Comparison of ENCODE assay signal across 31 mouse cellular contexts in the genomic region with DNA sequence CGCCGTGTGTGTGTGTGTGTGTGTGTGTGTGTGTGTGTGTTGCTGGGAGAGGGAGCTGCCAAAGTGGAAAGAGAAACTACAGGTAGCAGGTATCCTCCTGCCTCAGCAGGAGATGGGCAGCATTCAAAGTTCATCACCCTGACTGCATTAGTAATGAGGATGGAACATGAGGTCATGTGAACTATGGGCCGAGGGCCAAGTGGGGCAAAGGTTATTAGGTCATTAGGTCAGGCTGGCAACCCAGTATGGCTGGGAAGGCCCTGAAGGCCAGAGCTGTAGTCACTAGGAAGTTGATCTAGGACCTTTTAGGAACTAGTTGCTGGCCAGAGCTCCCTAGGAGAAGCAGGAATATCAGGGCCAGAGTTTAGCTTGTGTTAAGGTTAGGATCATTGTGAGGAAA.
DNase-seq lines count a peak whose midpoint lies in the region; ATAC-seq and TF ChIP-seq lines count a peak whose summit lies in the region.
"Had no signal": no experiment of that assay in that cellular context is flagged by ENCODE, and none has a peak within 500 bp of the region (broad histone marks: within the 10 kb centered on the region; RNA-seq: fewer than 3 reads in every experiment).

No protein-coding gene starts in this region.

- WGBS in intestine, postnatal 0 days, result 14% methylated on average over 2 of the region's 3 CpGs
- 31% methylated on average over 3 of the region's 3 CpGs for WGBS in intestine, embryonic 15.5 days
- 64% methylated on average over 3 of the region's 3 CpGs for WGBS in kidney, embryonic 14.5 days
- WGBS in forebrain, embryonic 15.5 days, result 72% methylated on average over 2 of the region's 3 CpGs

- no peaks in the 10 kb centered on the region for H3K4me1 ChIP-seq in intestine, postnatal 0 days (replicated peaks; ENCODE audit: control insufficient read depth, insufficient read depth, low read length)
- H3K4me1 ChIP-seq in intestine, embryonic 15.5 days (replicated peaks), result no peaks in the 10 kb centered on the region
- no peaks in the 10 kb centered on the region for H3K4me1 ChIP-seq in kidney, embryonic 14.5 days (ENCODE audit: control insufficient read depth, insufficient read depth, low read length)
- no peaks in the 10 kb centered on the region for H3K4me1 ChIP-seq in forebrain, embryonic 15.5 days
- H3K4me1 ChIP-seq: embryonic facial prominence, embryonic 13.5 days; forebrain, embryonic 10.5 days; hindbrain, embryonic 15.5 days; limb, embryonic 12.5 days; liver, embryonic 13.5 days; midbrain, embryonic 13.5 days; neural tube, embryonic 13.5 days had no signal

- no peaks in the 10 kb centered on the region for H3K27me3 ChIP-seq in intestine, postnatal 0 days (replicated peaks; ENCODE audit: control insufficient read depth, insufficient read depth, low read length)
- no peaks in the 10 kb centered on the region for H3K27me3 ChIP-seq in intestine, embryonic 15.5 days (replicated peaks)
- no peaks in the 10 kb centered on the region for H3K27me3 ChIP-seq in kidney, embryonic 14.5 days (ENCODE audit: control insufficient read depth, insufficient read depth, low read length)
- H3K27me3 ChIP-seq in forebrain, embryonic 15.5 days, result no peaks in the 10 kb centered on the region
- H3K27me3 ChIP-seq: embryonic facial prominence, embryonic 13.5 days; hindbrain, embryonic 15.5 days; limb, embryonic 12.5 days; liver, embryonic 13.5 days; midbrain, embryonic 13.5 days; neural tube, embryonic 13.5 days had no signal

- TF ChIP-seq CTCF in intestine, postnatal 0 days (IDR thresholded peaks at IDR 0.05; ENCODE audit: low read depth), result no peak

- no peak overlapping the region for H3K4me3 ChIP-seq in intestine, postnatal 0 days (ENCODE audit: low read depth, low read length)
- no peak overlapping the region for H3K4me3 ChIP-seq in intestine, embryonic 15.5 days (replicated peaks)
- no peak overlapping the region for H3K4me3 ChIP-seq in kidney, embryonic 14.5 days (ENCODE audit: low read length)
- no peak overlapping the region for H3K4me3 ChIP-seq in forebrain, embryonic 15.5 days
- H3K4me3 ChIP-seq: embryonic facial prominence, embryonic 13.5 days; forebrain, embryonic 10.5 days; gastrocnemius, adult 2 months; hindbrain, embryonic 10.5 days; hindbrain, embryonic 15.5 days; layer of hippocampus, adult 2 months; left cerebral cortex, adult 2 months; limb, embryonic 12.5 days; liver, embryonic 13.5 days; midbrain, embryonic 13.5 days; neural tube, embryonic 13.5 days had no signal

- H3K36me3 ChIP-seq in intestine, postnatal 0 days (ENCODE audit: control insufficient read depth, insufficient read depth), result no peaks in the 10 kb centered on the region
- no peaks in the 10 kb centered on the region for H3K36me3 ChIP-seq in intestine, embryonic 15.5 days
- H3K36me3 ChIP-seq in kidney, embryonic 14.5 days (ENCODE audit: control insufficient read depth, insufficient read depth, low read length), result no peaks in the 10 kb centered on the region
- H3K36me3 ChIP-seq in forebrain, embryonic 15.5 days, result no peaks in the 10 kb centered on the region
- H3K36me3 ChIP-seq: embryonic facial prominence, embryonic 13.5 days; forebrain, embryonic 10.5 days; hindbrain, embryonic 10.5 days; hindbrain, embryonic 15.5 days; limb, embryonic 12.5 days; liver, embryonic 13.5 days; midbrain, embryonic 13.5 days; neural tube, embryonic 13.5 days had no signal

- DNase-seq in embryo, embryonic 9.5 days (ENCODE audit: extremely low spot score), result peak; percentile 24
- no peak for DNase-seq in embryo, embryonic 11 days
- DNase-seq in kidney, postnatal 36 days, result peak; percentile 29 to 51
- DNase-seq in adrenal gland, postnatal 36 days, result peak; percentile 17 to 32
- DNase-seq: cerebellum, adult 11 months; cerebellum, adult 9-10 months; cerebellum, postnatal 36 days; gastrocnemius, adult 2 months; kidney, postnatal 14 days; liver, embryonic 13.5 days; lung, adult 2 months; lung, postnatal 10 days; thymus, postnatal 4 days had no signal

- no peaks in the 10 kb centered on the region for H3K9me3 ChIP-seq in intestine, postnatal 0 days (ENCODE audit: control insufficient read depth)
- H3K9me3 ChIP-seq in intestine, embryonic 15.5 days, result no peaks in the 10 kb centered on the region
- H3K9me3 ChIP-seq in kidney, embryonic 14.5 days (ENCODE audit: control insufficient read depth, low read length), result no peaks in the 10 kb centered on the region
- H3K9me3 ChIP-seq in forebrain, embryonic 15.5 days, result no peaks in the 10 kb centered on the region
- H3K9me3 ChIP-seq: embryonic facial prominence, embryonic 13.5 days; forebrain, embryonic 10.5 days; hindbrain, embryonic 10.5 days; hindbrain, embryonic 15.5 days; limb, embryonic 12.5 days; liver, embryonic 13.5 days; midbrain, embryonic 13.5 days; neural tube, embryonic 13.5 days had no signal

- no peak overlapping the region for H3K27ac ChIP-seq in intestine, postnatal 0 days (ENCODE audit: low read depth, low read length)
- H3K27ac ChIP-seq in intestine, embryonic 15.5 days, result no peak overlapping the region
- H3K27ac ChIP-seq in kidney, embryonic 14.5 days (ENCODE audit: low read depth, low read length), result no peak overlapping the region
- no peak overlapping the region for H3K27ac ChIP-seq in forebrain, embryonic 15.5 days (replicated peaks)
- H3K27ac ChIP-seq: embryonic facial prominence, embryonic 13.5 days; forebrain, embryonic 10.5 days; gastrocnemius, adult 2 months; hindbrain, embryonic 10.5 days; hindbrain, embryonic 15.5 days; layer of hippocampus, adult 2 months; left cerebral cortex, adult 2 months; limb, embryonic 12.5 days; liver, embryonic 13.5 days; macrophage; midbrain, embryonic 13.5 days; neural tube, embryonic 13.5 days had no signal

- no peak overlapping the region for H3K9ac ChIP-seq in intestine, postnatal 0 days (ENCODE audit: low read depth, low read length)
- no peak overlapping the region for H3K9ac ChIP-seq in intestine, embryonic 15.5 days
- no peak overlapping the region for H3K9ac ChIP-seq in kidney, embryonic 14.5 days (ENCODE audit: low read depth, low read length)
- H3K9ac ChIP-seq in forebrain, embryonic 15.5 days (replicated peaks), result no peak overlapping the region
- H3K9ac ChIP-seq: embryonic facial prominence, embryonic 13.5 days; hindbrain, embryonic 15.5 days; limb, embryonic 12.5 days; liver, embryonic 13.5 days; midbrain, embryonic 13.5 days; neural tube, embryonic 13.5 days had no signal

- H3K4me2 ChIP-seq in intestine, postnatal 0 days (replicated peaks; ENCODE audit: low read depth), result no peak overlapping the region
- no peak overlapping the region for H3K4me2 ChIP-seq in intestine, embryonic 15.5 days (replicated peaks)
- no peak overlapping the region for H3K4me2 ChIP-seq in kidney, embryonic 14.5 days (replicated peaks; ENCODE audit: low read depth, low read length)
- H3K4me2 ChIP-seq in forebrain, embryonic 15.5 days (replicated peaks), result no peak overlapping the region
- H3K4me2 ChIP-seq: embryonic facial prominence, embryonic 13.5 days; heart, embryonic 11.5 days; hindbrain, embryonic 15.5 days; limb, embryonic 12.5 days; liver, embryonic 13.5 days; midbrain, embryonic 13.5 days; neural tube, embryonic 13.5 days had no signal

- 0 out of 2 replicates have a peak, but pooled peaks have one; percentile 8 for ATAC-seq in intestine, postnatal 0 days
- ATAC-seq in intestine, embryonic 15.5 days, result no peak
- ATAC-seq in kidney, embryonic 14.5 days (ENCODE audit: low FRiP score, low TSS enrichment), result no peak
- ATAC-seq in forebrain, embryonic 15.5 days (replicated peaks), result no peak
- ATAC-seq: CD4-positive, CD25-positive, alpha-beta regulatory T cell, adult 4 months; forebrain, embryonic 16.5 days; inflammation-experienced regulatory T-cells, adult 6 months; midbrain, embryonic 13.5 days had no signal
